Mouse (Mus musculus): Measurements from ENCODE around the gene Tmem233. TPM values are rescaled to one million over a fixed set of nuclear protein-coding genes. Genes with fewer than 3 reads are reported as not detected.
A peak's percentile ranks its signal among the peaks of the same experiment; 100 is the strongest.

The Tmem233 gene
- polyA plus RNA-seq, 1 experiment: not detected

DNA sequence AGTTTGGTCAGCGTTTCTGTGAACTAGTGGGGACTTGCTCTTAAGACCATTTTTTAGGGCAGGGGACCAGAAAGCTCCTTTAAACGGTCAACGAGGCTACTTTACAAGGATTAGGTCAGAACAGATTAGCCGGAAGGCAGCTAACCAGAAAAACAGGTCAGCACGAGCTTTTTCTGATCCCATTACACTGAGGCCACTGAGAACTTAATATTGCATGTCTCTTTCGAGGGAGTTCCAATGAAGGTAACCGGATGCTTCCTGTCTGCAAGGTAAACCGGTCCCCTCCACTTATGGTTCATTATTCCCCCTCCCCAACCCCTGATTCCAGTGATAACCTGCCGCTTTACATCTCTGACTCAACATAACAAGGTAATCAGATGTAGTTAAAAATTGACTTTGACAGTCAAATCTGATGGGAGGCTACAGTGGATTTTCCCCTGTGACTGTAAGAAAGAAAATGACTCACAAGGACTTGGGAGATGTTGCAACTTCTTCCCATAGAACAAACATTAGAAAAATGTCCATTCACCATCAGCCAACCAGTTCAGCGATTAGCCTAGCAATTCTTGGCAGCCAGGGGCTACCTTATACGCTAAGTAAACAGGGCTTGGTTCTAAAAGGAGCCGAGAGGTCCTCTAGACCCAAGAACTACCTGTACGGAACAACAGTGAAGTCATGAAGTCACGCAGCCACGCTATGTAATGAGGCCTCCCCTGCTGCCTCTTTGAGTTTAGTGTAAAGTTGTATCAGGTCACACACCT, 73.8 kb downstream of the Tmem233 start:
- H3K4me3 ChIP-seq (ENCODE audit: low read depth, low read length): no peak overlapping the region
- no peaks in the 10 kb centered on the region for H3K27me3 ChIP-seq (ENCODE audit: control insufficient read depth, insufficient read depth, low read length)
- peaks cover 13% of the 10 kb centered on the region for H3K36me3 ChIP-seq (ENCODE audit: control insufficient read depth, insufficient read depth, low read length)
- TF ChIP-seq POLR2A (IDR thresholded peaks at IDR 0.05; ENCODE audit: low read depth, low read length) (no peak), CTCF (IDR thresholded peaks at IDR 0.05; ENCODE audit: extremely low read depth, insufficient read length, insufficient replicate concordance, low read depth, low read length) (no peak)
- H3K4me1 ChIP-seq (ENCODE audit: control insufficient read depth, insufficient read depth, insufficient read length, low read length): peaks cover 19% of the 10 kb centered on the region
- 31% methylated on average over 15 of the region's 15 CpGs for WGBS
- peak overlapping the region; percentile 53 for H3K27ac ChIP-seq (ENCODE audit: insufficient read depth, low read depth, low read length)

DNA sequence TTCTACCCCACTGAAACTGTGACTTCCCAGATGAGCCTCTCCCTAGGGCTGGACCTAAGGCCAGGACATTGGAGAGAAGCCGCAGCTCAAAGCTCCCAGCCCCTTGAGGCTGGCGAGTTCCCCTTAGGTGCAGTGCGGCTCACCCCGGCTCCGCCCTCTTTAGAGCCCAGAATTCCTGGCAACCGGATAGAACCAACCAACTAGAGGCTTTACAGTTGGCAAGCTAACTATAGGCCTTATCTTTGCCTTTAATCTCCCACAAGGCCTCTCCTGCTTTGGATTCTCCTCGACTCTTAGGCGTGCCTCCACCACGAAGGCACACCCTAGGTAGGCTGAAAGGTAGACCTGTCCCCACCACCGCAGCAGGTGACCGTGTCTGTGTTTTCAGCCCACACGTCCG, 75.3 kb downstream of the Tmem233 start:
- Histone ChIP-seq H3K4me3 (ENCODE audit: low read depth, low read length) (peak overlapping the region; percentile 14; the same call in 1 of the 2 replicates), H3K4me1 (ENCODE audit: control insufficient read depth, insufficient read depth, insufficient read length, low read length) (peaks cover 19% of the 10 kb centered on the region), H3K27ac (ENCODE audit: insufficient read depth, low read depth, low read length) (0 out of 2 replicates have a peak overlapping the region, but pooled peaks have one; percentile 15), H3K36me3 (ENCODE audit: control insufficient read depth, insufficient read depth, low read length) (no peaks in the 10 kb centered on the region), H3K27me3 (ENCODE audit: control insufficient read depth, insufficient read depth, low read length) (no peaks in the 10 kb centered on the region)
- TF ChIP-seq POLR2A (IDR thresholded peaks at IDR 0.05; ENCODE audit: low read depth, low read length): no peak
- TF ChIP-seq CTCF (IDR thresholded peaks at IDR 0.05; ENCODE audit: extremely low read depth, insufficient read length, insufficient replicate concordance, low read depth, low read length): no peak
- WGBS: 38% methylated on average over 13 of the region's 13 CpGs

DNA sequence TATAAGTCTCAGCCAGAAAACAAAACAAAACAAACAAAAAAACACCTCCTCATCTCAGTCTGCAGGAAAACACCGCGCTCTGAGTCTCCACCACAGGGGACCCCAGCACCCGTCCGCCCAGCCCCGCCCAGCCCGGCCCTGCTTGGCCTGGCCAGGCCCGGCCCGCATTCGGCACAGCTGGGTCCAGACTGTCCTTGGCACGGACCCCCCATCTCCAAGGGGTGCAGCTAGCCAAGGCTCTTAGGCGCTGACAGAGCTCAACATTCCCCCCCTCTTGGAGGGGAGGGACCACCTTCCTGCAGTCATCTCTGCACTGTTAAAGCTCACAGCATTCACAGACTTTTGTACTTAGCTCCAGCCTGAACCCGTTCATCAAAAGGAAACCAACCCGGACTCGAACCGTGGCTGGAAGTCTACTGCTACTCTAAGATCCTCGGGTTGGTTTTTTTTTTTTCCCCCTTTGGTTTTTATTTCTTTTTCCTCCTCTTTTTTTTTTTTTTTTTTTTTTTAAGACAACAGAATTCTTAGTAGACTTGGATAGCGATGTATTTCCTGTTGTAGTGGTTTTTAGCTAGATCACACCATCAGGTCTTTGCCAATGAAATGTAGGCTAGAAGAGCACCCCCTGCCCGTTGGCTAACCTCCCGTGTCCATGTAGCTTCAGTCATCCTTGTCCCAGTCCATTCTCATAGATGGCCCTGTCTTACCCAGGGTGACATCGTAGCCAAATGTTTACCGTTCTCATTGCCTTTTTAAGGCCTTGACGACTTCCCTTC, 76.5 kb downstream of the Tmem233 start:
- no peaks in the 10 kb centered on the region for H3K27me3 ChIP-seq (ENCODE audit: control insufficient read depth, insufficient read depth, low read length)
- no peak for TF ChIP-seq POLR2A (IDR thresholded peaks at IDR 0.05; ENCODE audit: low read depth, low read length)
- TF ChIP-seq CTCF (IDR thresholded peaks at IDR 0.05; ENCODE audit: extremely low read depth, insufficient read length, insufficient replicate concordance, low read depth, low read length): no peak
- WGBS: 85% methylated on average over 22 of the region's 22 CpGs

DNA sequence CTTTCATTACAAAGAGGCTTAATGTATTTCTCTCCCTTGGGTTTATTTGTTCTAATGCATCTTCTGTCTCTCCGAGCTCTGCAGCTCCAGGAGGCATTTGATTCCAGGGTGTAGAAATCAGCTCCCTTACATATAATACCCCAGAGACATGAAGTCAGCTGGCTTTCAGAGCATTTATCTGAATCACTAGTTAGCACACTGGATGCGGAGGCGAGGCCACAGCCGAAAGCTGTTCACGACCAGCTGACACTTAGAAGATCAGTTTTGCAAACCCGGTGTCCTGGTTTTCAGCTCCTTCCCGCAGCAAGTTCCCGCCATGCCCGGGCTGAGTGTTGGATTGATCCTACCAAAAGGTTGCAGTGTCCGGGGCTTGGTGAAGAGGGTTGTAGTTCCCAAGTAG, 78.8 kb downstream of the Tmem233 start:
- TF ChIP-seq CTCF (IDR thresholded peaks at IDR 0.05; ENCODE audit: extremely low read depth, insufficient read length, insufficient replicate concordance, low read depth, low read length) (no peak), POLR2A (IDR thresholded peaks at IDR 0.05; ENCODE audit: low read depth, low read length) (no peak)
- H3K27me3 ChIP-seq (ENCODE audit: control insufficient read depth, insufficient read depth, low read length): no peaks in the 10 kb centered on the region
- peaks cover 12% of the 10 kb centered on the region for H3K4me1 ChIP-seq (ENCODE audit: control insufficient read depth, insufficient read depth, insufficient read length, low read length)
- WGBS: 92% methylated on average over 10 of the region's 10 CpGs
- H3K27ac ChIP-seq (ENCODE audit: insufficient read depth, low read depth, low read length): no peak overlapping the region
- H3K4me3 ChIP-seq (ENCODE audit: low read depth, low read length): no peak overlapping the region
- H3K36me3 ChIP-seq (ENCODE audit: control insufficient read depth, insufficient read depth, low read length): no peaks in the 10 kb centered on the region

More for the DNA sequence above, 76.5 kb downstream of the Tmem233 start:
- no peak overlapping the region for H3K27ac ChIP-seq (ENCODE audit: insufficient read depth, low read depth, low read length)
- H3K36me3 ChIP-seq (ENCODE audit: control insufficient read depth, insufficient read depth, low read length): no peaks in the 10 kb centered on the region
- peaks cover 19% of the 10 kb centered on the region for H3K4me1 ChIP-seq (ENCODE audit: control insufficient read depth, insufficient read depth, insufficient read length, low read length)
- H3K4me3 ChIP-seq (ENCODE audit: low read depth, low read length): no peak overlapping the region

GRCm38 (mm10) chr5:116003825-116004224, 79.2 kb downstream of the Tmem233 start:
- no peaks in the 10 kb centered on the region for H3K36me3 ChIP-seq (ENCODE audit: control insufficient read depth, insufficient read depth, low read length)
- TF ChIP-seq POLR2A (IDR thresholded peaks at IDR 0.05; ENCODE audit: low read depth, low read length): no peak
- TF ChIP-seq CTCF (IDR thresholded peaks at IDR 0.05; ENCODE audit: extremely low read depth, insufficient read length, insufficient replicate concordance, low read depth, low read length): no peak
- WGBS: 75% methylated on average over 13 of the region's 13 CpGs
- no peak overlapping the region for H3K4me3 ChIP-seq (ENCODE audit: low read depth, low read length)
- no peaks in the 10 kb centered on the region for H3K27me3 ChIP-seq (ENCODE audit: control insufficient read depth, insufficient read depth, low read length)
- no peak overlapping the region for H3K27ac ChIP-seq (ENCODE audit: insufficient read depth, low read depth, low read length)
- peaks cover 12% of the 10 kb centered on the region for H3K4me1 ChIP-seq (ENCODE audit: control insufficient read depth, insufficient read depth, insufficient read length, low read length)

DNA sequence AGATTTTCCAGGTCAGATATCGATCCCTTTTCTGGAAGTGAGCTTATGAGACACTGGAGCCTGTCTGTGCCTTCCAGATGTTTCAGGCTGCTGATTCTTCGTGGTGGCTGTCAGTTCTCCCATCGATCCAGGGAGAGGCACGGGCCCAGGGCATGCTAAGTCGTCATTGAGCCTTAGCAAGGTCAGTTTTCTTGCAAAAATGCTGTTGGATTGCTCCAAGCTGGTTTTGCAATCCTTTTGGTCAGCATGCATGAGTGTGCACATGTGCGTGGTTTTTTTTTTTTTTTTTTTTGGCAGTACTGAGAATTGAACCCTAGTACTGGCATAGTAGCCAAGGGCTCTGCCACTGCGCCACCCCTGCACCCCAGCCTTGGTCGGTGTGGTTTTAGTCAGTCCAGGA, 79.9 kb downstream of the Tmem233 start:
- peaks cover 10% of the 10 kb centered on the region for H3K4me1 ChIP-seq (ENCODE audit: control insufficient read depth, insufficient read depth, insufficient read length, low read length)
- WGBS: 81% methylated on average over 8 of the region's 8 CpGs
- H3K36me3 ChIP-seq (ENCODE audit: control insufficient read depth, insufficient read depth, low read length): no peaks in the 10 kb centered on the region
- TF ChIP-seq POLR2A (IDR thresholded peaks at IDR 0.05; ENCODE audit: low read depth, low read length): no peak
- no peak for TF ChIP-seq CTCF (IDR thresholded peaks at IDR 0.05; ENCODE audit: extremely low read depth, insufficient read length, insufficient replicate concordance, low read depth, low read length)
- H3K4me3 ChIP-seq (ENCODE audit: low read depth, low read length): no peak overlapping the region
- H3K27me3 ChIP-seq (ENCODE audit: control insufficient read depth, insufficient read depth, low read length): no peaks in the 10 kb centered on the region
- H3K27ac ChIP-seq (ENCODE audit: insufficient read depth, low read depth, low read length): no peak overlapping the region

DNA sequence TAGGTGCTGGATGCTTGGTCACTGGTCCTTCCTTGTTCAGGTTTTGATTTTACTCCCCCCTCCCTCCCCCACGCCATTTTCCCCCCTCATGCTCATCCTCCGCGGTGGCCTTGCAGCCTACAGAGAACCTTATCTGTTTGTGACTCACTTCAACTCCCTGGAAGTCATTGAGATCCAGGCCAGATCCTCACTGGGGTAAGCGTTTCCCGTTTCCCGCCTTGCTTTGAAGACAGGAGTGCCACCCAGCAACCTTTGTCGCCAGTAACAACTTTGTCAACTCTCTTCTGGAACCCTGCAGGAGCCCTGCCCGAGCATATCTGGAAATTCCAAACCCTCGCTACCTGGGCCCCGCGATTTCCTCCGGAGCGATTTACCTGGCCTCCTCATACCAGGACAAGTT, 85.7 kb downstream of the Tmem233 start:
- WGBS: 81% methylated on average over 13 of the region's 13 CpGs
- H3K27ac ChIP-seq (ENCODE audit: insufficient read depth, low read depth, low read length): no peak overlapping the region
- no peak for TF ChIP-seq CTCF (IDR thresholded peaks at IDR 0.05; ENCODE audit: extremely low read depth, insufficient read length, insufficient replicate concordance, low read depth, low read length)
- TF ChIP-seq POLR2A (IDR thresholded peaks at IDR 0.05; ENCODE audit: low read depth, low read length): no peak
- H3K27me3 ChIP-seq (ENCODE audit: control insufficient read depth, insufficient read depth, low read length): no peaks in the 10 kb centered on the region
- no peak overlapping the region for H3K4me3 ChIP-seq (ENCODE audit: low read depth, low read length)
- H3K4me1 ChIP-seq (ENCODE audit: control insufficient read depth, insufficient read depth, insufficient read length, low read length): no peaks in the 10 kb centered on the region
- peaks cover 7% of the 10 kb centered on the region for H3K36me3 ChIP-seq (ENCODE audit: control insufficient read depth, insufficient read depth, low read length)

Data from small intestine, adult 2 months (tissue).